Mouse (Mus musculus): Measurements from ENCODE around the gene Fam69a.
"Not testable (repeated sequence)": the region's sequence is repeated elsewhere in the genome, so short reads cannot be mapped to it uniquely, and the experiment has no call there.

The Fam69a gene

DNA sequence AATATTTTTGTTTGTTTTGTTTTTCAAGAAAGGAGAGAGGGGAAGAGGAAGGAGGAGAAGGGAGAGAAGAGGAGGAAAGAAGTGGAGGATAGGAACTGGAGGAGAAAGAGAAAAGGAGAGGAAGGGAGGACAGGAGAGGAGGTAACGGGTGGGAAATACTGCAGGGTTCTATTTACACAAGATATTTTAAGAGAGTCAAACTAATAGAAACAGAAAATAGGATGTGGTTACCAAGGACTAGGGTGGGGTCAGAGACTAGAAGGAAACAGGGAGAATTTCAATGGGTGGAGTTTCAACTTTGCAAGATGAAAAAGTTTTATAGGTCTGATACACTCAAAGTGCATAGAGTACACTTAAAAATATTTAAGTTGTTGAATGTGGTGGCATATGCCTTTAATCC, 7.0 kb downstream of the Fam69a start:
- no peak for DNase-seq

DNA sequence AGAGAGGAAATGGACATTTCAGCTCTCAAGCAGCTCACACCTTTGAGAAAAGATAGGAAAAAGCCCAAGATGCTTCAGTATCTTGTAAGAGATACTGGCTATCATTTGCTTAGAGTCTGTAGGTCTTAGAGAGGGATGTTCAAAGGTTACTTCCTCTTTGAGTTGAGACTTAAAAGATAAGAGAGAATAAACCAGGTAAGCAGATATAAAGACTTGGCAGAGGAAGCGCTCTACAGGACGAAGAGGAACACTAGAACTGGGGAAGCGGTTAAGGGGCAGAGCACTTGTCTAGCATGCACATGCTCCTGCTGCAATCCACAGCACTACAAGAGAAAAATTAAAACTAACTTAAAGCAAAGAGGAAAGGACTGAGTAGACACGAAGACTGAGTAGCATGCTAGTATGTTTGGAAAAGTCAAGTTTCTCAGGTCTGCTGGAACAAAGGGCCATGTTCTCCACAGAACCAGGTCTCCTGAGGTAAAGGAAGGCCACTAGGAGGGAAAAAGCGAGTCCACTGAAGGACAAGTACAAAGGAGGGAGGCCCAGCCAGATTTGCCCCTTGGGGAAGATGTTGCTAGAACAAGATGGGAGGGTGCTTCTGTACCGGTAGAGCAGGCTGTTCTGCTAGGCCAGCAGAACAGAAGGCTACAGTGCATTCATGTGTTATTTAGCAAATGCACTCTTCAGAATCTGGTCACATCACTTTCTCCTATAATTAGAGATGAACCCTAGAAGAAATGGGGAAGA, 8.4 kb downstream of the Fam69a start:
- DNase-seq: no peak

DNA sequence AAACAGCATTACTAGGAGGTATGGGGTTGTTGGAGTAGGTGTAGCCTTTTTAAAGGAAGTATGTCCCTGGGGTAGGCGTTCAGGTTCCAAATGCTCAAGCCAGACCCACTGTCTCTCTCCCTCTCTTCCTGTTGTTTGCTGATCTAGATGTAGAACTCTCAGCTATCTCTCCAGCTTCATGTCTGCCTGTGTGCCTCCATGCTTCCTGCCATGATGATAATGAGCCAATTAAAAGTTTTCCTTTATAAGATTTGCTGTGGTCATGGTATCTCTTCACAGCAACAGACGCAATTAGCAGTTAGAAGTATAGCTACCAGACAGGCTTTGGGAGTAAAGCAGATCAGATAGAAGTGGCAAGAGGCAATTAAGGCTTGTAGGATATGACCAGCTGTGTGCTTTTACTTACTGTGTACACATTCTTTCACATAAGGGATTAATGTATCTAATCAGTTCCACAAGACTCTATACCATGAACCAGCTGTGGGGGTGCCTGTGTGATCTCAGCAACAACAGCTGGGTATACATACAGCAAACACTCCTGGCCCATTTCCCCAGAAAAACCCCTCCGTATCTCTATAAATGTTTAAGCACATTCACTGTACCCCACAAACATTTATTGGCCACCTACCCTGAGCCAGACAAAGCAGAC, 9.1 kb downstream of the Fam69a start:
- no peak for DNase-seq

DNA sequence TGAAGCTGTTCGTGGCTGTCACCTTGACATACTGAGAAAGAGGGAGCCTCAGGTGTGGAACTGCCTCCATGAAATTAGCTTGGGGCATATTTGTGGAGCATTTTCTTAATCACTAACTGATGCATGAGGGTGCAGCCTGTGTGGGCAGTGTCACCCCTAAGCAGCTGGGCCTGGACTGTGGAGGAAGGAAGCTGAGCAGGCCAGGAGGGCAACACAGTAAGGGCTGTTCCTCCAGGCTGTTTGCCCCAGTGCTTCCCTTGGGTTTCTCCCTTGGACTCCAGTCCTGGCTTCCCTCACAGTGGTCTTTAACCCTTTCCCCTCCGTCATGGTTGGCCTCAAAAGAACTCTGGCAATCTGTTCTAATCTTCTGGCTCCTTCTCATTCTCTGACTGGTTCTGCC, 13.6 kb downstream of the Fam69a start:
- no peak for DNase-seq

DNA sequence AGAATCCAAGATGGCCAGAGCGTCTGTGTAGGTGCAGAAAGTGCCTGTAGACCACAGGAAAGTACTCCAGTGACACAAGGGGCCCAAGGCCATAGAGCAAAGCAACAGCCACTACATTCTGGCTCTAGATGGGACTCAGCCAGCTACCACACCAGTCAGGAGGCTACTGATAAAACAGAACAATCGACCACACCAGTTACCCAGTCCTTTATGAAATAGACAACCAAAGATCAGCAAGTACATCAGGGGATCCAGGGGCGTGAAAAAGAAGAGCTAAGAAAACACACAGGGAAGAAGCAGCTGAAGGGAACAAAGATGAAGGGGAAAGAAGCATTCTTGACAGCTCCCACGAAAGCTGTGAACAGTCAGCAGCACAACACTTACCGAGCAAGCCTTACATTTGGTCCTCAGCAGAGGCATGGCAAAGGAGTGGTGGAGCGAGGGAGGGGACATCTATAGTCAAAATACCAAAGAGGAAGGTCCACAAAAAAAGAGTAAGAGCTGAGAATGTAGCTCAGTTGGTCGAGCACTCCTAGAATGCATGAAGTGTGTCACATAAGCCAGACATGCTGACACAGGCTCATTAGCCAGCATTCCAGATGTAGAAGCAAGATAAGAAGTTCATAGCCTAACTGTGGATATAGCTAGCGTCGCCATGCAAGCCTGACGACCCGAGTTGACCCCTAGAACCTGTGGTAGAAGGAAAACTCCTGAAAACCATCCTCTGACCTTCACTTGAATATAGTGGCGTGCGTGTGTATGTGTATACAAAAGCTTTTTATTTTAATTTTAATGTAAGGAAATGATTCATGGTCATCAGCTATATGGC, 14.2 kb downstream of the Fam69a start:
- no peak for DNase-seq

DNA sequence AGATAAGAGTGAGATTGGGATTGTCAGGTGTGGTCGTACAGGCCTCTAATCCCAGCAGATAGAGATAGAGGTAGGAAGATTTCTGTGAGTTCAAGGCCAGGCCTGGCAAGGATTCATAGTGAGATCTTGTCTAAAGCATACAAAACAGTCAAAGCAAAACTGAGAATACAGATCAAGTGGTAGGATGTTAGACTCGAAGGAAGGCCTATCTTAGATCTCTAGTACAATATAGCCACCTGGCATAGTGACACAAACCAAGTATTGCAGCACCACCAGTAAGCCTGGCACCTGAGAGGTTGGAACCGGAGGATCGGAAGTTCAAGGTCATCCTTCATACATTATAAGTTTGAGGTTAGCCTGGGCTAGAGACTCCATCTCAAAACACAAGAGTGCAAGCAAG, 15.8 kb downstream of the Fam69a start:
- no peak for DNase-seq

DNA sequence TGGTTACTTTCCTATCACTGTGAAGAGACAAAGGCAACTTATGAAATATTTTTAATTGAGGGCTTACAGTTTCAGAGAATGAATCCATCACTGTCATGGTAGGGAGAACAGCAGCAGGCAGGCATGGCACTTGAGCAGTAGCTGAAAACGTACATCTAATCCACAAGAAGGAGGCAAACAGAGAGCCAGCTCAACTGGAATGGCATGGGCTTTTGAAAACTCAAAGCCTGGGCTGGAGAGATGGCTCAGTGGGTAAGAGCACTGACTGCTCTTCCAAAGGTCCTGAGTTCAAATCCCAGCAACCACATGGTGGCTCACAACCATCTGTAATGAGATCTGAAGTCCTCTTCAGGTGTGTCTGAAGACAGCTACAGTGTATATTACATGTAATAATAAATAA, 17.1 kb downstream of the Fam69a start:
- DNase-seq: not testable (repeated sequence)

DNA sequence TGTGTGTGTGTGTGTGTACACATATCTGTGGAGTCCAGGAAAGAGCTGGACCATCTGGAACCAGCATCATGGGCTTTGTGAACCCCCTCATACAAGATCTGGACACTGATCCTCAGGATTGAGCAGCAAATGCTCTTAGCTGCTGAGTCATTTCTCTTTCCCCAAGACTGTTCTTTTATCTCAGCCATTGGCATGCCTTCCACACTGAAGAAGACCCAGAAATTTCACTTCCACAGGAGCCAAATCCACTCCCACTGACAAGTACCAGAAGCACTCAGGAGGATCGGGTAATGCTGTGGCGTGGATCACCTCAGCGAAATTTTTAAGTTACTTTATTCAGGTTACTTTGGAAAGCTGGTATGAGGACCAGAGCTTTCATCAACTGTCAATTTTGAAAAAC, 18.8 kb downstream of the Fam69a start:
- DNase-seq: no peak

DNA sequence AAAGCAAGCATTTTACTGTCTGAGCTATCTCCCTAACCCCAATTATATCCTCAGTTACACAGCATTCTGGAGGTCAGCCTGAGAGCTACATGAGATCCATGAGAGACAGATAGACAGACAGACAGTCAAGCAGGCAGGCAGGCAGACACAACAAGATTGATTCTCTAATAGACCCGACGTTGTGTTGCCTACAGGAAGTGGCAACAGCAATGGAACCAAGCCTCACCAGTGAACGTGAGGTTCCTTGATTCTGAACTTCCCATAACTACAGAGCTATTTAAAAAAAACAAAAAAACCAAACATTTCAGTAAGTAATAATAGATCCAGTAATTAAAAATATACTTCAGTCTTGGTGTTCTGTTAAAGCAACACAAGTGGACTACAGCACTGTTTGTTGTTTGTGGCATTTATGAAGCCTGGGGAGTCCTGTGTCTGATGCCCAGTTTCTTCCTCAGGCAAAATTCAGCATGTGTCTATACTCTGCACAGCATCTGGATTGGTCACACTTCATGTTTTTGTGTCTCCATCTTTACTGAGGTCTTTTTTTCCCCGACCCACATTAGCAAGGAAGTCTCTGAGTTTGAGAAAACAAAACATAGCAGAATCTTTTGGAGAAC, 19.9 kb downstream of the Fam69a start:
- no peak for DNase-seq

DNA sequence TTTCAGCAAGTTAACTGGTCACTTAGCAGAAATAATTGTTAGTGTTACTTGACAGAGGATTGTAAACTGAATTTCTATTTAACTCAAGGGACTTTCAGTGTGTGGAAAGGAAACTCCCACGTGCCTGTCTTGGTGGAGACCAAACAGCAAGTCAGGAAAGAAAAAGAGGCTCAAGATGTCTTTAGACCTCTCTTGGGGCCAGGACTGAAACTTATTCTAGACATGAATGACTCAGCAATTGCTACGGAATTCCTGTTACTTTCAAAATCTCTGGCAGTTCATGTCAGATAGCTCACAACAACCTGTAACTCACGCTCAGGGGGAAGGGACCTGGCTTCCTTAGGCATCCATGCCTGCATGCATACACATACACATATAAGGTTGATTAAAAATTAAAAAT, 20.7 kb downstream of the Fam69a start:
- DNase-seq: no peak

DNA sequence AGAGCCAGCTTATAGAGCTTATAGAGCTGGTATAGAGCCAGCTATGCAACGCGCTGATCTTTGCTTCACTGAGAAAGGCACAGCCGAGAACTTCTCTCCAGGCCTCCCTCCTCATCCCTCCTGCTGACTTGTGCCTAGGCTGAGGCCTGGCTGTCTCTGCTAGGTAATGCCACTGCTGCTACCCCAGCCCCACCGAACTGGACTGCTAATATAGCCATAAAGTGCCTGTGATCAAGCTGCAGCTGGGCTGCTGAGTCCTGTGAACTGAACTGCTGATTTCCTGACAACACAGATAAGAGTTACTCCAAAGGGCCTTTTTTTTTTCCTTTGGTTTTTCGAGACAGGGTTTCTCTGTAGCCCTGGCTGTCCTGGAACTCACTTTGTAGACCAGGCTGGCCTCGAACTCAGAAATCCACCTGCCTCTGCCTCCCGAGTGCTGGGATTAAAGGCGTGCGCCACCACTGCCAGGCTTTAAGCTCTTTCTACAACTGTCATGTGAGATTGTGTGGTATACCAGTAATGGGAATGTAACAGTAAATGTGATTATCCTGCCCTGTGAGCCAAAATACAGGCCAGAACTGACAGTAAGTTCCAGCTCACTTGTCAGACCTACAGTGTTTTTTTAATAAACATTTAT, 21.4 kb downstream of the Fam69a start:
- DNase-seq: no peak

DNA sequence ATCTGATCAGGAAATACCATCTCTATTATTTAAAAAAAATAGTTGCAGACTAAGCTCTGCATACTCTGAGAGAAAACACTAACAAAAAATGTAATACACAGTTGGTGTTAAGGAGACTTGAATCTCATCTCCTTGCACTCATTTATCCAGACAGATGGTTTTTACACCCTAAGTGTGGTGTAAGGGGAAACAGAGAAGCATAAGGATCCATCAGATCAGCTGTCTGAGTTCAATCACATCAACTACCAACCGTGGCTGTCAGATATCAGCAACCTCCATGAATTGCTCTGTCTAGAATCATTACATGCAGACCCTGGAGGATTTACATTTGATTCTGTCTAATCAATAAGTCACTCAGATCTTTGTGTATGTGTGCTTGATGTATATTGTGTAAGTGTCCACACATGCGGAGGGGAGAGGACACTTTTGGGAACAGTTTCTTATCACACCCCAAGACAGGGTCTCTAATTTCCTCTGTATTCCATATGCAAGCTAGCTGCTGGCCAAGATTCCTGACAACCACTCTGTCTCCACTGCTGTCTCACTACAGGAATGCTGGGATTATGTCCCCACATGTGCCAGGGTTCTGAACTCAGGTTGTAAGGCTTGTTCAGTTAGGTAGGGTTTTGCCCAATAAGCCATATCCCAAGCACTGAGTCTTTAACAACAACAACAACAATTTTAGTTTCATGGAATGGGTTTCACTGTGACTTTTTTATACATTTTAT, 22.7 kb downstream of the Fam69a start:
- no peak for DNase-seq

DNA sequence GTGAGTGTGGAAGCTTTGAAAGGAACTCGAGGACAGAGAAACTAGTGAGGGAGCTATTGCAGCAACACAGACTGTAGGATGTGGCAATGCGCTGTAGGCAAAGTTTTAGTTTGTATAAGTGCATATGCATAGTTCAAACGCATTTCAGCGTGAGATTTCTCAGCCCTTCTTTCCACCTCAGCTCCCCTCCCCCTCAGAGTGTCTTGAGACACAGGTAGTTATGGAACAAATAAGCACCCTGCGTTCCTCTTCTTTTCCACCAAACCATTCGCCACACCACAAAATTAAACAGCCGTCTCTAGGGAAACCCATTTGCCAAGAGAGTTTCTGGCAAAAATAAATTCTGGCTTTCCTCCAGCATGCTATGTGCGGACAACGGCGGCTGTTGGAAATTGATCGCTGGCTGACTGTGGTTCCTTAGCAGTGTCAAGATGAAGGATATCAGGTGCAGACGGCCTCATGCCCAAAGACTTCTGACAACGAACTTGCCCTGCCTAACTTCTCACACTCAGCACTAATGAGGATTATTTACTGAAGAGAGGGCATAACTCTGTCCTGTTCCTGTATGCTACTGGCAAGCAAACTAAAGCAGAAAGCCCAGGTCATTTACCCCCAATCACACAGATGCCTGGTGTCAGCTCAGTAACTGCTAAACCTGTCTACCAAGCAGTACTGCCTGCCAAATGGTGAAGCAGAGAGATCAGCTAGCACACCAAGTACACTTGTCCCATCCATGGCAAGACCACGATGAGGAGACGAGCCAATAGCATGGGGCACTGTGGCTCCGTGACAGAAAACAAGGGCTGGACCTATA, 25.2 kb downstream of the Fam69a start:
- peak; percentile 23 to 42 for DNase-seq

DNA sequence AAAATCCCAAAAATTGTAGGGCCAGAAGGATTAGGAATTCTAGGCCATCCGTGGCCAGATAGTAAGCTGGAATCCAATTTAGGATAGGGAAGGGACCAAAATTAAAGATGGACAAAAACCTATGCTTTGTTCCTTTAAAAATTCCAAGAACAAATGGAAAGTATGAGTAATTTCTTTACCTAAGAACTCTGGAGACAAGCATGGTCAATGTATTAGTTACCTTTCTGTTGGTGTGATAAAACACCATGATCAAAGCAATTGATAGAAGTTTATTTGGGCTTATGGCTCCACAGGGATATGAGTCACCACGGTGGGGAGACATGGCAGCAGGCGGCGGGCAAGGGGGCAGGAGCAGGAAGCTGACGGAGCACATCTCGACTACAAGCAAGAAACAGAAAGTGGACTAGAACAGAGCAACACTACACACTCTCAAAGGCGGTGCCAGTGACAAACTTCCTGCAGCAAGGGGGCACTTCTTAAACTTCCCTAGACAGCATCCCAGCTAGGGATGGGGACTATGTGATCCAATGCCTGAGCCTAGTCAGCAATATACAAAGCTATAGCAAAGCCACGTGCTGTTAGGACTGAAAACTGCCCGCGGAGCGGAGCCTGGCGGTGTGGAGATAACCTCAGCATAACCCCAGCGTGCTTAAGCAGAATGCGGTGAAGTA, 26.2 kb downstream of the Fam69a start:
- DNase-seq: peak; percentile 51 to 60

DNA sequence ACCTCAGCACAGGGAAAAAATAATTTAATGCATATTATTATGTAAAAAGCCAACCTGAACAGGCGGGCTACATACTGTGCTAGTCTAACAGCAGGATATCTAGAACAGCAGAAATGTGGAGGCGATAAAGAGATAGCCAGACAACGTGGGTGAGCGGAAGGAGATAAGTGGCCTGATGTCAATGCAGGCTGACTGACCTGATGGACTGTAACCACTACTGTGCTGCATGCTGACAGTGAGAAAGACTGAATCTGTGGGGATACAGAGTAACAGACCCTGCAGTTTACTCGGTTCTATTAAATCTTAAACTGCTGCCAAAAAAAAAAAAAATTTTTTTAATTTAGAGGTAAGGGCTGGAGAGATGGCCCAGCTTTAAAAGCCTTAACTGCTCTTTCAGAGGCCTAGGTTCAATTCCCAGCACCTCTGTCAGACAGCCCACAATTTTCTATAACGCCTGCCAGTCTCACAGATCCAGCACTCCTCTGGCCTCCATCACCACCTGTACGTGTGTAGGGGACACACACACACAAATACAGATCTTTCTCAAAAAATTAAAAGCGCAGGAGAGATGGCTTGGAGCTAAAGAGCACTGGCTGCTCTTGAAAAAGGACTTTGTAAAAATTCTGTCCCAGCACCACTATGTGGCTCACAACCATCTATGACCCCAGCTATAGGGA, 27.1 kb downstream of the Fam69a start:
- no peak for DNase-seq

DNA sequence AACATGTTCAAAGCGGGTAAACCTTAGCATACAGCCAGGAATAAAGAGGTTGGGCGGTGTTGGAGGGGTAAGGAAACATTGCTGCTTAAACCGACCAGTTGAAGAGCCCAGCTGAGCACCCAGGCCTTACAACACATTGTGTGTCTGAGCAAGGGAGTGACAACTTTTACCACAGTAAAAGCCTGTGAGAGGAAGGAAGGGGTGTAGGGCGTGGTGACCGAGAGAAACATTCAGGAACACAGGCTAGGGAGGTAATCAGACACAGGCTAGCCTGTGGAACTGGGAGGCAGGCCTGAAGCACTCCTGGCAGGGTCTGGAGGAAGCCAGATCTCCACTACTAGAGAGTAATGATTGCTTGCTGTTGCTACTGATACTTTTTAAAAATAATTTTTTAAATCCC, 36.2 kb downstream of the Fam69a start:
- peak in 1 of 2 experiments; percentile 42 for DNase-seq

DNA sequence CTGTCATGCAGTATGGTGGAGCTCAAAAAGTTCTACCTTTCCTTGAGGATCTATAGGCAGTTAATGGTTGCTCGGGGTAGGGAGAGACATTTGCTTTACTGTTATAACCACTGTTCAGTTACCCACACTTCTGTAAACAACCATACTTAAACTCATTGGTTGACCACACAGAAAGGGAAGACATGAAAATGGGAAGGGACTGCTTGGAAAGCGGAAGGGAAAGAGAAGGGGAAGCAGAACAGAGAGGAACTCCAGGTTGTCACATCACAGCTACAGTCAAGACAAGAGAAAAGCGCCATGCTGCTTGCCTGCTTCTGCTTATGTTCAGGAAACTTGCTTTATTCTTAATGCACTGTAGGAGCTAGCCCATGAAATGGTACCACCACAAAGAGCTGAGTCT, 37.3 kb downstream of the Fam69a start:
- DNase-seq: no peak

DNA sequence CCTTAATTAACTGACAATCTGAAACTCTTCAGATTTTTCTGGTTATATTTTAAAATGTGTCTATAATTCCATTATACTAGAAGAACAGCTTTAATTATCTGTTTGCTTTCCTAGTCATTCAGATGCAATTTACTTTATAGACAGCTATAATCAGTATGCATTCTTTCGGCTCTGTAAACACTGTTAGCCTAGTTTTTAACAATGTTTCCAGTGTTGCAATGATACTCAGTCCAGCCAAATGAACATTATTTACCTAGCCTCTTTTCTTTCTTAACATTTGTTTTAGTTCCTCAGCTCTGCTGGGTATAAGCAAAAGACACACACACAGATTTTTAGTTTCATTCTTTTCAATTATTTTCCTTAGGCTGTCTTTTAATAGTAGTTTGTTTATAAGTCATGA, 38.0 kb downstream of the Fam69a start:
- no peak for DNase-seq

DNA sequence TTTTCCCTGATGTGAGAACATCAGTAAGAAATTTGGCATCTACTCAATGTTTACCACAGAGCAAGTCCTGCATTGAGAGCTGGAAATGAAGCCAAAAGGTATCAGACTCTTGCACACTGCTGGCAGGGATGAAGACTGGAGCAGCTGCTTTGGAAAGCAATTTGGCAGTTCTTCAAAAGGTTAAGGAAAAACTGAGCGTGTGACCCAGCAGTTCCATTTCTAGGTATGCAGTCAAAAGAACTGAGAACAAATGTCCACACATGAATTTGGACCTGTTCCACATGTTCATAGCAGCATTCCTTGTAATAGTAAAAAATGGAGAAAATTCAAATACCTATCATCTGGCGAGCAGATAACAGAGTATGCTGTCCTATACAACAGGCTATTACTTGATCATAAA, 39.3 kb downstream of the Fam69a start:
- no peak for DNase-seq

DNA sequence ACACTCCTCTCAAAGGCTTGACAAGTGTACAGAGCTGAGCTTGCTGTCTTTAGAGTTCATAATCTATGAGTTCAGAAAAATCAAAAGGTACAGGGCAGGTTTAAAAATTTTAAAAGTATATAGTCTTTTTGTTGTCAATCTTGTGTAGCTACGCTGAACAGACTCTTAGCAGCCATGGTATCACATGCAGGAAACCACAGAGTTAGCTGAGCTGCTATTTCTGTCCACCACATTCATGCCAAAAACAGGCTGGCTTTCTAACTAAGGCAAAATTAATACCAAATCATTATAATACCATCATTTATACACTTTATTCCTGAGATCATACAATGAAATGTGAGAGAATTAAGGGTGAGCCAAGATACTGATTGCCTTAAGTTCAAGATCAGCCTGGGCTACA, 40.4 kb downstream of the Fam69a start:
- DNase-seq: no peak

All from spleen, adult 18-20 months (tissue).